Comparison of ENCODE assay signal across 1 mouse cellular context in genomic region chr8:94452991-94453390, GRCm38 (mm10). TPM values are rescaled to one million over a fixed set of nuclear protein-coding genes. Genes with fewer than 3 reads are reported as not detected.
"Had no signal": no experiment of that assay in that cellular context is flagged by ENCODE, and none has a peak within 500 bp of the region (broad histone marks: within the 10 kb centered on the region; RNA-seq: fewer than 3 reads in every experiment).

No protein-coding gene starts in this region.

RNA-seq across cellular contexts. Expression of gene Nlrc5, which starts 18.8 kb away (rescaled TPM):
- polyA plus RNA-seq: heart, embryonic 11.5 days had no signal
